Mouse (Mus musculus) embryonic facial prominence, embryonic 10.5 days (tissue): ENCODE measurements around the gene Ltbp2. TPM values are rescaled to one million over a fixed set of nuclear protein-coding genes. Genes with fewer than 3 reads are reported as not detected.

Source experiments
- DNase-seq: peaks from one replicate; pipeline ENCODE4 v3.0.0-alpha.2; 2017; ENCODE audit warnings: low spot score
- H3K27ac ChIP-seq: fragments of 300-500 bp; sonication (generic); replicated peaks from 2 replicates; pipeline ENCODE4 v1.5.1; 2016; ENCODE audit warnings: mild to moderate bottlenecking
- H3K27me3 ChIP-seq: fragments of 300-500 bp; sonication (generic); replicated peaks from 2 replicates; pipeline ENCODE4 v1.6.1; 2016; ENCODE audit warnings: low read depth, mild to moderate bottlenecking; ENCODE audit not compliant: poor library complexity, severe bottlenecking
- H3K36me3 ChIP-seq: fragments of 300-500 bp; sonication (generic); replicated peaks from 2 replicates; pipeline ENCODE4 v1.6.1; 2016; ENCODE audit warnings: mild to moderate bottlenecking, moderate library complexity
- H3K4me1 ChIP-seq: fragments of 300-500 bp; sonication (generic); 2 replicates; pipeline ENCODE4 v1.6.1; 2016
- H3K4me3 ChIP-seq: fragments of 300-500 bp; sonication (generic); 2 replicates; pipeline ENCODE4 v1.5.1; 2016; ENCODE audit warnings: mild to moderate bottlenecking, moderate library complexity
- H3K9me3 ChIP-seq: fragments of 300-500 bp; sonication (generic); 2 replicates; pipeline ENCODE4 v1.6.1; 2016; ENCODE audit warnings: mild to moderate bottlenecking
- WGBS: fragments of 180-500 bp; shearing (Covaris S2); methylation state at CpG from one replicate; pipeline ENCODE4 v1.1.7; 2016; 5-methylcytosine and 5-hydroxymethylcytosine counted together
- polyA plus RNA-seq: library from polyadenylated mRNA; unstranded; fragments of >200 nt; fragmentation: Nextera tagmentation; extraction: Ambion mirVana; gene quantifications from 2 replicates; pipeline ENCODE4 v1.2.1, GENCODE M21; 2016

Ltbp2 gene
- polyA plus RNA-seq, 1 experiment from 2014 or later, result 0.12 TPM

DNA sequence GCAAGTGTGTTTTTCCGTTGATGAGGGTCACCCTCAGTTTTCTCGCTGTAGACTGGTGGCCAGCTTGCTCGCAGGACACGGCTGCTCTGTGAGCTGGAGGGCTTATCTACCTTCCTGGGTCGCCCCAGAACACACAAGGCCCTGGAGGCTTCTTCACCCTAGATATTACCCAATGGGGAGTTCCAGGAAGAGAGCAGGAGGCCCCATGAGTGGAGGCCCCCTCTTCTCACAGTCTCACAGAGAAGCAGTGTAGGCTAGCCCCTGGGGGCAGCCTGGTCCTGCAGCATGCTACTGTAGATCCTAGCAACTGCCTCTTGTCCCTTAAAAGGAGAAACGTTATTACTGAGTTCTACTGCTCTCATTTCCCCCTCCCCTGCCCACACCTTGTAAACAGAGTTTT, 28.4 kb downstream of the Ltbp2 start:
- Histone ChIP-seq H3K36me3 (no peaks in the 10 kb centered on the region), H3K4me3 (no peak overlapping the region), H3K27ac (peak overlapping the region; percentile 66), H3K4me1 (peaks cover 46% of the 10 kb centered on the region), H3K27me3 (no peaks in the 10 kb centered on the region; the same call in 1 of the 2 replicates), H3K9me3 (no peaks in the 10 kb centered on the region)
- 66% methylated on average over 6 of the region's 6 CpGs for WGBS
- DNase-seq, result no peak

DNA sequence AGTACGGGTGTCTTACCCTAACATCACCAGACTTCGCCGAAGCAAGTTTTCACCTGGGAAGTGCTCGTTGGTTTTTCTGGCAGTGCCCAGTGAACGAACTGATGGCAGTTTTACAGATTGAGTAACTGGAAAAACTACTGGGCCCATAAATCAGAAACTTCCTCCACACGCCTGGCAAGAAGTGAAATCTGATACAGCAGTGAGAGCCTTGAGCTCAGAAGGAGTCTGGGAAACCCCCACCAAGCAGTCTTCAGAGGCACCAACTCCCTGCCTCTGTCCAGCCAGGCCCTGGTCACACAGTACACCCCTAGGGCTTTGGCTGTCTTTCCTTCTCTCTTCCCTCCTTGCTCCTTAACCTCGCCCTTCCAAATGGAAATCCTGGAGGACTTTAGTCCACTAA, 28.9 kb downstream of the Ltbp2 start:
- peaks cover 48% of the 10 kb centered on the region for H3K4me1 ChIP-seq
- no peaks in the 10 kb centered on the region for H3K9me3 ChIP-seq
- no peaks in the 10 kb centered on the region for H3K36me3 ChIP-seq
- no peaks in the 10 kb centered on the region; the same call in 1 of the 2 replicates for H3K27me3 ChIP-seq
- DNase-seq, result peak; percentile 33
- 55% methylated on average over 7 of the region's 7 CpGs for WGBS
- H3K4me3 ChIP-seq, result no peak overlapping the region
- peak overlapping the region; percentile 66 for H3K27ac ChIP-seq

DNA sequence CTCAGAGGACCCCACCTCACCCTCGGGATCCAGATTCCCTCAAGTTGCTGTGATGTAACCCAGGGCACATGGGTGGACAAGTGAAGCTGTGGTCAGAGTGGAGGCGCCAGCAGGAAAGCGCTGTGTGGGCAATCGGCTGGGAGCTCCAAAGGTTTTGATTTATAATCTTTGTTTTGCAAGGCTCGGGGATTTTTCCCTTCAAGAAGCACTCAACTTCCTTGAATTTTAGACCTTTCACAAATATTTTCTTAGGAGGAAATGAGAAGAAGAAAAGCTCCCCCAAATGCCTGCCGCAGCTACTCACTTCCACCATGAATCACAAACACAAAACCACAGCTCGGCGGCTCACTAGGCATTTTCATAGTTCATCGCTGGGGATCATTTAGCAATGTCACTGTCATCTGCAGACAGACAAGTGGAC, 29.7 kb downstream of the Ltbp2 start:
- Histone ChIP-seq H3K27ac (0 out of 2 replicates have a peak overlapping the region, but pooled peaks have one; percentile 48), H3K27me3 (no peaks in the 10 kb centered on the region; the same call in 1 of the 2 replicates), H3K4me3 (no peak overlapping the region), H3K9me3 (no peaks in the 10 kb centered on the region), H3K4me1 (peaks cover 43% of the 10 kb centered on the region), H3K36me3 (no peaks in the 10 kb centered on the region)
- 81% methylated on average over 9 of the region's 9 CpGs for WGBS
- no peak for DNase-seq

DNA sequence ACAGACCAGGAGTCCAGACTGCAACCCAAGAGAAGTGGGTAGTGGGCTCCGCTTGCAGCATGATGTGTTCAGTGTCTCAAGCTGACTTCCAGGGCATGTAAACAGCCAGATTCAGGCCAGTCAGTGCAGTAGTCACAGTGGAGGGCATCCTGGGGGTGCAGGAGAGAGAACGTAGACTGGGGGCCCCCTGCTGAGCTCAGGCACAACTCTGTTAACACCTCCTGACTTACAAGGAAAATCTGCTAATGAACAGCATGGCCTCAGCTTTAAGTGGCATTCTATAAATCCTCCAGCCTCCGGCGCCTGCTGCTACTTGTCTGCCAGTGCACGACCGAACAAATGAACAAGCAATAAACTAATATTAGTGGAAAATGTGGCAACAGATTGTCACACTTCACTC, 33.6 kb downstream of the Ltbp2 start:
- Histone ChIP-seq H3K9me3 (no peaks in the 10 kb centered on the region), H3K27ac (peak overlapping the region; percentile 54), H3K4me3 (no peak overlapping the region), H3K36me3 (no peaks in the 10 kb centered on the region), H3K27me3 (no peaks in the 10 kb centered on the region), H3K4me1 (peaks cover 47% of the 10 kb centered on the region)
- DNase-seq, result no peak
- 71% methylated on average over 6 of the region's 6 CpGs for WGBS

DNA sequence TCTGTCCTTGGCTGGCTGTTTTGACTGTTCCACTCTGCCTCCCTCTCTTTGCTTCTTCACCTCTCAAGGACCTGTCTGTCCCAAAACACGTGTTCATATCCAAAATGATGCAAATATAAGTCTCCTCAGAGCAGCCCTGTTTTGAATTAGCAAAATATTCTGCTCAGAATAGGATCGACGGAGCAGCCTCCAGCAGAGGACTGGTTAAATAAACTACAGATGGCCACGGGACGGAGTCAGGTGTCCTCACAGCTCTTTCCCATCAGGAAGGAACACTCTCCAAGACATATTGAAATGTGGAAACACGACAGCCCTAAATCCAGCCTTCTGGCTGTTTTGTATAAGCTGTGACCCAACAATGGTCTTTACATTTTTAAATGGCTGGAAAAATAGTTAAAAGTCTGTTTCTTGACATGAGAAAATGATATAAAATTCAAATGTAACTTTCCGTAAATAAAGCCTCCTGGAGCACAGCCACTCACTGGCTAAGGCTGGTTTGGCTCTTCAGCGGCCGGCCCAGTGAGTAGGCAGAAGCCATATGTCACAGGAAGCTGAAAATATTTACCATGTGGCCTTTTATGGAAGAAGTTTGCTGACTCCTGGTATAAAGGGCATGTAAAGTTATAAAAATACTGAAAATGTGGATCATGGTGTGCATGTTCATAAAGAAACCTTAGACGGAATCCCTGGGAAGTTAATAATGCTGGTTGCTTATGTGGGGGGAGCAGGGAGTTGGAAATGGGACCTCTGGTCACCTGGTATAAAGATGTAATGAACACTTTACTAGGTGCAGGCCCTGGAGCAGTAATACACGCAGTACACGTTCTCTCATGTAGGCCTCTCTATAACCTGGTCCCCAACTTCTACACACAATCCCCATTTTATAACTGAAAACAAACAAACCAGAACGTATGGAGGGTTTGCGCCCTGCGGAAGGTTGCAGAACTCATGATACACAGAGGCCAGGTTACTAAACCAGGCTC, 34.9 kb downstream of the Ltbp2 start:
- Histone ChIP-seq H3K4me3 (no peak overlapping the region), H3K9me3 (no peaks in the 10 kb centered on the region), H3K36me3 (no peaks in the 10 kb centered on the region), H3K27me3 (no peaks in the 10 kb centered on the region), H3K4me1 (peaks cover 34% of the 10 kb centered on the region), H3K27ac (peak overlapping the region; percentile 44; the same call in 1 of the 2 replicates)
- peak; percentile 54 for DNase-seq
- WGBS, result 64% methylated on average over 15 of the region's 15 CpGs

DNA sequence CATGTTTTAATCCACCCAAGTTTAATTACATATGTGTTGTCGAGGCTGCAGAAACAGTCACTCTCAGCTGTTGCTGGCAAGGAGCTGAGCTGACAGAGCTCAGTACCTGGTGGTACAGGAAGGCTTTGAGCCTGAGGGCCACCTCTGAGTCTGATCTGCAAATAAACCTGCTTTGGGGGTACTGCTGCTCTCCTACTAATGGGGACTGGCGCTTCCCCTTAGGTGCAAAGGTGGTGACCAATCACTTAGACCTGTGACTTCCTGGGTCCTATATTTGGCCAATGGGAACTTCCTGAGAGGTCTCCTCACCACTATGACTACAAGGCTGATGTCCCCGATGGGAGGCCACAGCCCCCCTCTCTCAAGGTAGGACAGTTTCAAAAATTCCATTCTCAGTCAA, 35.6 kb downstream of the Ltbp2 start:
- no peak overlapping the region for H3K4me3 ChIP-seq
- peaks cover 30% of the 10 kb centered on the region for H3K4me1 ChIP-seq
- no peak for DNase-seq
- WGBS, result 69% methylated on average over 3 of the region's 3 CpGs
- no peaks in the 10 kb centered on the region for H3K27me3 ChIP-seq
- H3K9me3 ChIP-seq, result no peaks in the 10 kb centered on the region
- no peaks in the 10 kb centered on the region for H3K36me3 ChIP-seq
- H3K27ac ChIP-seq, result peak overlapping the region; percentile 44; the same call in 1 of the 2 replicates

DNA sequence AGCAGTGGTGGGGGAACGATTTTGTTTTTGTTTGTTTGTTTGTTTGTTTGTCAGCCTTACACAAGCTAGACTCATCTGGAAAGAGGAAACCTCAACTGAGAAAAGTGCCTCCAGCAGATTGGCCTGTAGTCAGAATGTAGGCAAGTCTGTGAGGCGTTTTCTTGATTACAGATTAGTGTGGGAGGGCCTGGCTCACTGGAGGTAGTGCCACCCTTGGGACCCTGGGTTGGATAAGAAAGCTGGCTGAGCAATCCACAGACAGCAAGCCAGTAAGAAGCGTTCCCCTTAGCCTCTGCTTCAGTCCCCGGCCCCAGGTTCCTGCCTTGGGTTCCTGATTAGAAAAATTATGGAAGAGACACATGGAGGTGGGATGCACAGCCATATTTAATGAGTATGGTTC, 36.4 kb downstream of the Ltbp2 start:
- Histone ChIP-seq H3K4me3 (no peak overlapping the region), H3K27ac (no peak overlapping the region), H3K9me3 (no peaks in the 10 kb centered on the region), H3K36me3 (no peaks in the 10 kb centered on the region), H3K27me3 (no peaks in the 10 kb centered on the region), H3K4me1 (peaks cover 30% of the 10 kb centered on the region)
- no peak for DNase-seq
- WGBS, result 82% methylated on average over 4 of the region's 4 CpGs

DNA sequence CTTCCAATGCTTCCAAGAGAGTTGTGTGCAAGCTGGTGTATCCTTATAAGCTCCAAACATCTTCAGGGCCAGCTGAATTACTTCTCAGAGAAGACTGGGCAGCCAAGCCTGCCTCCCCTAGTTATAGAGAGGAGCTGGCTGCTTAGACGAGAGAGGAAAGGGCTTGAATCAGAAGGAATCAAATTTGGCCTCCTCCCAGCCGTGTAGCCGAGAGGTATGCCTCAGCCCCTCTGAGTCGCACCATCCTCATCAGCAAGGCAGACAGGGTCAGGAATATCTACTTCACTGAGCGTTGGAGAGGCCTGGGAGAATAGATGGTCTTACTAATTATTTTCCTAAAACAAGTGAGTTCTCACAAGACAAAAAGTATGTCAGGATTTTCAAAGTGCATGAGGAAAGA, 40.7 kb downstream of the Ltbp2 start:
- Histone ChIP-seq H3K27me3 (no peaks in the 10 kb centered on the region), H3K4me3 (no peak overlapping the region), H3K27ac (no peak overlapping the region), H3K4me1 (peaks cover 6% of the 10 kb centered on the region), H3K36me3 (no peaks in the 10 kb centered on the region), H3K9me3 (no peaks in the 10 kb centered on the region)
- 83% methylated on average over 5 of the region's 5 CpGs for WGBS
- DNase-seq, result no peak

DNA sequence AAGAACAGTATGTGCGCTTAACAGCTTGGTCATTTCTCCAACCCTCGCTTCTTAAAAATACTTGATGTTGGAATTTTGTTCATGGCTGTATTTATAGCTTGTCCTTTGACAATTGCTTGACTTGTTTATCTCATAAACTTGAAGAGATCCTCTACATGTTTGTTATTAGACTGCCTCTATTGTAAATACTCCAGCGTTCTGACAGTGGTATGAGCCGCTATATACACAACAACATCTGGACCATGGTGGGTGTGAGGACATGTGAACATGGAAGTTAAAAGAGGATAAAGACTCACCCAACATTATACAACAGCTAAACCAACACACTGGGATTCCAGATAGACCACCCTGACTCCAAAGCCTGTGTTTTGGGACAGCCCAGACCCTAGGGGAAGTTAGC, 41.6 kb downstream of the Ltbp2 start:
- no peaks in the 10 kb centered on the region for H3K4me1 ChIP-seq

DNA sequence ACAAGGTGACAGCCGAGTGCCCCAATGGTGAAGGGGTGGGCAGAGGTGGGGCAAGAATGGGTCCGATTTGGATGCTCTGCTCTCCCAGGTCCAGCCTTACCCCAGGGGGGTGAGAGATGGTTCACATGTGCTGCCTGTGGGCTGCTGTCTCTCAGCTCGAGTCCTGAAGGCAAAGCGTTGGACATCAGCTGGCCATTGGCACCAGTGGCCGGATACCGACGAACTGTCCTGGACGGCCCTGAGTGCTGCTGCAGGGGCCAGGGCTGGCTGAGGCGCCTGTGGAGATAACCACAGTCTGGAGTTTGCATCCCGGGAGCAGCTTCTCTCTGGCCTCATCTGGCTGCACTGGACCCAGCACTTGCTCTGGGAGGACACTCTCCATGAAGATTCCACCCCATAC, 44.7 kb downstream of the Ltbp2 start:
- no peak overlapping the region for H3K4me3 ChIP-seq
- WGBS, result 85% methylated on average over 10 of the region's 10 CpGs
- H3K36me3 ChIP-seq, result no peaks in the 10 kb centered on the region
- peaks cover 7% of the 10 kb centered on the region; the same call in 1 of the 2 replicates for H3K4me1 ChIP-seq
- no peak overlapping the region for H3K27ac ChIP-seq
- H3K27me3 ChIP-seq, result no peaks in the 10 kb centered on the region
- H3K9me3 ChIP-seq, result no peaks in the 10 kb centered on the region
- DNase-seq, result no peak

More for the DNA sequence above, 41.6 kb downstream of the Ltbp2 start:
- DNase-seq, result no peak
- H3K4me3 ChIP-seq, result no peak overlapping the region
- H3K27ac ChIP-seq, result no peak overlapping the region
- H3K36me3 ChIP-seq, result no peaks in the 10 kb centered on the region
- 93% methylated on average over 4 of the region's 4 CpGs for WGBS
- no peaks in the 10 kb centered on the region for H3K27me3 ChIP-seq
- H3K9me3 ChIP-seq, result no peaks in the 10 kb centered on the region

DNA sequence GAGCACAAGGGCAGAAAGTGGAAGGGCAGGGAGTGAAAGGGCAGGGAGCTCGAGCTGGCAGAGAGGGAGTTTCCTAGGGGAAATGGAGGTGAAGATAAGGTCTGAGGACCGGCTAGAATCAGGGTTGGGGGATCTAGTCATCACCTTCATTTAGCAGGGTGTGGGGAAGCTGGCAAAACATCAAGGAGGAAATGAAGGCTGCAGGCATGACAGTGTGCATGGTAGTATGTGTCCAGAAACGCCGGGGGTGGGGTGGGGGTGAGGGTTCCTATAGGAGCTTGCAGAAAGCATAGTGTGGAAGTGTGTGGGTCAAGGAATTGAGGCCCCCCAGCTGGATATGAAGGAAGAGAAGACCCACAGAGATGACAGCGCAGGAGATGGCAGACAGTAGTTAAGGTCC, 45.2 kb downstream of the Ltbp2 start:
- no peaks in the 10 kb centered on the region for H3K36me3 ChIP-seq
- H3K4me1 ChIP-seq, result peaks cover 7% of the 10 kb centered on the region; the same call in 1 of the 2 replicates
- H3K9me3 ChIP-seq, result no peaks in the 10 kb centered on the region
- H3K27me3 ChIP-seq, result no peaks in the 10 kb centered on the region
- no peak overlapping the region for H3K27ac ChIP-seq
- H3K4me3 ChIP-seq, result no peak overlapping the region
- no peak for DNase-seq
- WGBS, result 80% methylated on average over 5 of the region's 5 CpGs

DNA sequence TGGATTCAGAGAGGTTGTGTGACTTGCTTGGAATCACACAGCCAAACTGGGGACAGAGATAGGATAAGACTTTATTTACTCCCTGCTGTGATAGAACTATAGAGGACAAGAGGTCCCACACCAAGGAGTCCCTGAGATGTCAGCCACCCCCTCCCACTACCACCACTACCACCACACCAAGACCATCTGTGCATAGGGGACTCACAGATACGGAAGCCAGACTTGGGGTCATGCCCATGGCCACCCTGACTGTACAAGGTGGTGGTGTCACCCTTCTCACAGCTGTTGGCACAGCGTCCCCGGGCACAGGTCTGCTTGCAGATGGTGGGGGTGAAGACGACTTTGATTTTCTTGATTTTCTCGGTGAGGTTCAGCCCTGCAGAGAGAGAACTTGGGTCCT, 45.9 kb downstream of the Ltbp2 start:
- Histone ChIP-seq H3K9me3 (no peaks in the 10 kb centered on the region), H3K4me3 (no peak overlapping the region), H3K27me3 (no peaks in the 10 kb centered on the region), H3K36me3 (no peaks in the 10 kb centered on the region), H3K27ac (no peak overlapping the region), H3K4me1 (peaks cover 7% of the 10 kb centered on the region; the same call in 1 of the 2 replicates)
- WGBS, result 93% methylated on average over 5 of the region's 5 CpGs
- DNase-seq, result no peak

DNA sequence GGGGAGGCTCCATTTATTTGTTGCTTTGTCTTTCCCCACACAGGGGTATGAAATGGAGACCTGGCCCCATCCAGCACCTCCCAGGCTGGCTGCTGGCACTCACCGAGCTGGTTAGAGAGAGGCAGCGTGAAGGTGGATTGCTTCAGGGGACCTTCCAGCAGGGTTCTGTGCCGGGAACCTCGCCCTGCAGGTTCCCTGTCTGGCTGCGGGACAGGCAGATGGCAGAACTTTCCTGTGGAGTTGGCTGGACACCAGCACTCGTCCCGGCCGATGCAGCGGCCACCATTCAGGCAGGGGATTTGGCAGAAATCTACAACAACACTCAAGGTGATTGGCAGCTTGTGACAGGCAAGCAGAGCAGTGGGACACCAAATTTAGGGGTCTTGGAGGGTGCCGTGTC, 46.4 kb downstream of the Ltbp2 start:
- DNase-seq, result no peak
- Histone ChIP-seq H3K27me3 (no peaks in the 10 kb centered on the region), H3K27ac (no peak overlapping the region), H3K9me3 (no peaks in the 10 kb centered on the region), H3K4me3 (no peak overlapping the region), H3K36me3 (no peaks in the 10 kb centered on the region), H3K4me1 (peaks cover 7% of the 10 kb centered on the region; the same call in 1 of the 2 replicates)
- WGBS, result 87% methylated on average over 10 of the region's 10 CpGs
